Mouse (Mus musculus) E14TG2a.4 (cell line): Measurements from ENCODE around the gene 1110002E22Rik.

ENCODE experiments used
- H3K27me3 ChIP-seq: 2 replicates; pipeline ENCODE4 v1.6.1; 2014; ENCODE audit warnings: low read length, control low read depth; ENCODE audit not compliant: insufficient read depth
- H3K36me3 ChIP-seq: 2 replicates; pipeline ENCODE4 v1.6.1; 2014; ENCODE audit warnings: low read length, control low read depth; ENCODE audit not compliant: insufficient read depth
- H3K4me1 ChIP-seq: replicated peaks from 2 replicates; pipeline ENCODE4 v1.6.1; 2014; ENCODE audit warnings: low read depth, low read length, control low read depth
- H3K4me3 ChIP-seq: replicated peaks from 2 replicates; pipeline ENCODE4 v1.5.1; 2014; ENCODE audit warnings: mild to moderate bottlenecking, low read length
- H3K9me3 ChIP-seq: 2 replicates; pipeline ENCODE4 v1.6.1; 2014; ENCODE audit warnings: low read length, control low read depth
- CTCF ChIP-seq: conservative IDR thresholded peaks from 2 replicates; pipeline ENCODE4 v1.5.1; 2014; ENCODE audit warnings: low read length
- NANOG ChIP-seq: IDR thresholded peaks from 2 replicates; pipeline ENCODE4 v1.6.1; 2014; ENCODE audit warnings: borderline replicate concordance, low read length, mixed read lengths
- POU5F1 ChIP-seq: IDR thresholded peaks from 2 replicates; pipeline ENCODE4 v1.6.1; 2014; ENCODE audit warnings: low read length, borderline replicate concordance

1110002E22Rik gene

GRCm38 (mm10) chr3:138064732-138065645 lies at the start of gene 1110002E22Rik:
Gene 1110002E22Rik (plus strand): TSS chr3:138065052.
- no peaks in the 10 kb centered on the region for H3K36me3 ChIP-seq
- TF ChIP-seq POU5F1 = no peak
- TF ChIP-seq CTCF = no peak
- no peak for TF ChIP-seq NANOG
- H3K4me3 ChIP-seq = peak within 1 kb of the TSS; percentile 63
- H3K9me3 ChIP-seq = no peaks in the 10 kb centered on the region
- H3K4me1 ChIP-seq = peaks cover 21% of the 10 kb centered on the region
- peaks cover 59% of the 10 kb centered on the region for H3K27me3 ChIP-seq

GRCm38 (mm10) chr3:138016810-138017209 lies 48.0 kb upstream of the 1110002E22Rik start:
- Histone ChIP-seq H3K4me1 (no peaks in the 10 kb centered on the region), H3K4me3 (no peak overlapping the region), H3K36me3 (no peaks in the 10 kb centered on the region), H3K9me3 (peaks cover 18% of the 10 kb centered on the region), H3K27me3 (no peaks in the 10 kb centered on the region)
- TF ChIP-seq POU5F1 (no peak), NANOG (no peak), CTCF (no peak)

GRCm38 (mm10) chr3:138022003-138022402 lies 42.8 kb upstream of the 1110002E22Rik start:
- no peak for TF ChIP-seq POU5F1
- TF ChIP-seq CTCF = no peak
- no peak for TF ChIP-seq NANOG
- H3K27me3 ChIP-seq = no peaks in the 10 kb centered on the region
- no peaks in the 10 kb centered on the region for H3K4me1 ChIP-seq
- H3K36me3 ChIP-seq = no peaks in the 10 kb centered on the region
- peaks cover 11% of the 10 kb centered on the region for H3K9me3 ChIP-seq
- no peak overlapping the region for H3K4me3 ChIP-seq

- no peaks in the 10 kb centered on the region for H3K4me1 ChIP-seq
- H3K9me3 ChIP-seq = peaks cover 11% of the 10 kb centered on the region
- TF ChIP-seq POU5F1 (no peak), NANOG (no peak), CTCF (no peak)
- H3K4me3 ChIP-seq = no peak overlapping the region
- no peaks in the 10 kb centered on the region for H3K36me3 ChIP-seq
- H3K27me3 ChIP-seq = no peaks in the 10 kb centered on the region
Observed at GRCm38 (mm10) chr3:138022651-138023050, 42.2 kb upstream of the 1110002E22Rik start.

GRCm38 (mm10) chr3:138026286-138026685 lies 38.6 kb upstream of the 1110002E22Rik start:
- TF ChIP-seq CTCF (no peak), NANOG (no peak), POU5F1 (no peak)
- Histone ChIP-seq H3K9me3 (peaks cover 3% of the 10 kb centered on the region; the same call in 1 of the 2 replicates), H3K36me3 (no peaks in the 10 kb centered on the region)

GRCm38 (mm10) chr3:138027575-138028362 lies 37.1 kb upstream of the 1110002E22Rik start:
- Histone ChIP-seq H3K27me3 (no peaks in the 10 kb centered on the region), H3K9me3 (peaks cover 3% of the 10 kb centered on the region; the same call in 1 of the 2 replicates), H3K36me3 (no peaks in the 10 kb centered on the region), H3K4me1 (no peaks in the 10 kb centered on the region), H3K4me3 (no peak overlapping the region)
- TF ChIP-seq CTCF (no peak), POU5F1 (no peak), NANOG (no peak)

More at GRCm38 (mm10) chr3:138026286-138026685, 38.6 kb upstream of the 1110002E22Rik start:
- Histone ChIP-seq H3K27me3 (no peaks in the 10 kb centered on the region), H3K4me1 (no peaks in the 10 kb centered on the region), H3K4me3 (no peak overlapping the region)

GRCm38 (mm10) chr3:138029351-138029750 lies 35.5 kb upstream of the 1110002E22Rik start:
- H3K9me3 ChIP-seq = peaks cover 9% of the 10 kb centered on the region
- no peaks in the 10 kb centered on the region for H3K36me3 ChIP-seq
- no peak overlapping the region for H3K4me3 ChIP-seq
- no peak for TF ChIP-seq POU5F1
- no peak for TF ChIP-seq NANOG
- TF ChIP-seq CTCF = no peak
- H3K27me3 ChIP-seq = no peaks in the 10 kb centered on the region
- no peaks in the 10 kb centered on the region for H3K4me1 ChIP-seq

- Histone ChIP-seq H3K4me3 (no peak overlapping the region), H3K36me3 (no peaks in the 10 kb centered on the region), H3K9me3 (peaks cover 18% of the 10 kb centered on the region), H3K4me1 (no peaks in the 10 kb centered on the region), H3K27me3 (no peaks in the 10 kb centered on the region)
- TF ChIP-seq POU5F1 (no peak), NANOG (no peak), CTCF (no peak)
Observed at GRCm38 (mm10) chr3:138030563-138030962, 34.3 kb upstream of the 1110002E22Rik start.

- peaks cover 45% of the 10 kb centered on the region for H3K9me3 ChIP-seq
- no peak for TF ChIP-seq NANOG
- no peak for TF ChIP-seq CTCF
- TF ChIP-seq POU5F1 = no peak
- H3K36me3 ChIP-seq = no peaks in the 10 kb centered on the region
- no peaks in the 10 kb centered on the region for H3K27me3 ChIP-seq
- H3K4me1 ChIP-seq = no peaks in the 10 kb centered on the region
- no peak overlapping the region for H3K4me3 ChIP-seq
Observed at GRCm38 (mm10) chr3:138033986-138034385, 30.9 kb upstream of the 1110002E22Rik start.
